Mouse (Mus musculus): ENCODE results near the gene Hnrnpll. TPM values are rescaled to one million over a fixed set of nuclear protein-coding genes. Genes with fewer than 3 reads are reported as not detected.

Gene Hnrnpll
- polyA plus RNA-seq, 1 experiment from 2014 or later = 51.5 TPM

- Histone ChIP-seq H3K36me3 (ENCODE audit: control insufficient read depth, insufficient read depth, low read length) (no peaks in the 10 kb centered on the region), H3K4me1 (ENCODE audit: control insufficient read depth, insufficient read depth, low read length) (peaks cover 6% of the 10 kb centered on the region; the same call in 1 of the 2 replicates), H3K9ac (ENCODE audit: low read depth, low read length) (no peak overlapping the region), H3K27ac (ENCODE audit: low read depth, low read length) (no peak overlapping the region), H3K27me3 (ENCODE audit: control insufficient read depth, insufficient read depth, low read length) (no peaks in the 10 kb centered on the region), H3K4me3 (ENCODE audit: low read depth, low read length) (no peak overlapping the region), H3K9me3 (replicated peaks; ENCODE audit: control insufficient read depth, low read length) (no peaks in the 10 kb centered on the region), H3K4me2 (no peak overlapping the region)
- ATAC-seq (replicated peaks; ENCODE audit: insufficient number of reproducible peaks, low FRiP score, low TSS enrichment) = no peak
- WGBS (ENCODE audit: insufficient replicate concordance) = 68% methylated on average over 3 of the region's 3 CpGs
These were observed 59.7 kb downstream of the Hnrnpll start for GRCm38 (mm10) chr17:80002385-80002852.

- Histone ChIP-seq H3K4me1 (ENCODE audit: control insufficient read depth, insufficient read depth, low read length) (peaks cover 3% of the 10 kb centered on the region; the same call in 1 of the 2 replicates), H3K4me2 (no peak overlapping the region), H3K4me3 (ENCODE audit: low read depth, low read length) (no peak overlapping the region), H3K9me3 (replicated peaks; ENCODE audit: control insufficient read depth, low read length) (no peaks in the 10 kb centered on the region), H3K36me3 (ENCODE audit: control insufficient read depth, insufficient read depth, low read length) (no peaks in the 10 kb centered on the region), H3K27ac (ENCODE audit: low read depth, low read length) (no peak overlapping the region), H3K27me3 (ENCODE audit: control insufficient read depth, insufficient read depth, low read length) (no peaks in the 10 kb centered on the region; the same call in 1 of the 2 replicates), H3K9ac (ENCODE audit: low read depth, low read length) (no peak overlapping the region)
- 84% methylated on average over 14 of the region's 14 CpGs for WGBS (ENCODE audit: insufficient replicate concordance)
- no peak for ATAC-seq (replicated peaks; ENCODE audit: insufficient number of reproducible peaks, low FRiP score, low TSS enrichment)
These were observed 62.5 kb downstream of the Hnrnpll start for GRCm38 (mm10) chr17:79999631-80000030.

- 74% methylated on average over 5 of the region's 5 CpGs for WGBS (ENCODE audit: insufficient replicate concordance)
- Histone ChIP-seq H3K36me3 (ENCODE audit: control insufficient read depth, insufficient read depth, low read length) (no peaks in the 10 kb centered on the region), H3K4me3 (ENCODE audit: low read depth, low read length) (no peak overlapping the region), H3K27me3 (ENCODE audit: control insufficient read depth, insufficient read depth, low read length) (no peaks in the 10 kb centered on the region; the same call in 1 of the 2 replicates), H3K27ac (ENCODE audit: low read depth, low read length) (no peak overlapping the region), H3K4me2 (no peak overlapping the region), H3K4me1 (ENCODE audit: control insufficient read depth, insufficient read depth, low read length) (no peaks in the 10 kb centered on the region), H3K9ac (ENCODE audit: low read depth, low read length) (no peak overlapping the region), H3K9me3 (replicated peaks; ENCODE audit: control insufficient read depth, low read length) (no peaks in the 10 kb centered on the region)
- no peak for ATAC-seq (replicated peaks; ENCODE audit: insufficient number of reproducible peaks, low FRiP score, low TSS enrichment)
These were observed 63.1 kb downstream of the Hnrnpll start for GRCm38 (mm10) chr17:79998986-79999385.

- ATAC-seq (replicated peaks; ENCODE audit: insufficient number of reproducible peaks, low FRiP score, low TSS enrichment) = no peak
- H3K36me3 ChIP-seq (ENCODE audit: control insufficient read depth, insufficient read depth, low read length) = no peaks in the 10 kb centered on the region
- no peak overlapping the region for H3K9ac ChIP-seq (ENCODE audit: low read depth, low read length)
- no peaks in the 10 kb centered on the region for H3K9me3 ChIP-seq (replicated peaks; ENCODE audit: control insufficient read depth, low read length)
- no peak overlapping the region for H3K4me2 ChIP-seq
- no peak overlapping the region for H3K27ac ChIP-seq (ENCODE audit: low read depth, low read length)
- H3K4me3 ChIP-seq (ENCODE audit: low read depth, low read length) = no peak overlapping the region
- 75% methylated on average over 3 of the region's 3 CpGs for WGBS (ENCODE audit: insufficient replicate concordance)
- no peaks in the 10 kb centered on the region; the same call in 1 of the 2 replicates for H3K27me3 ChIP-seq (ENCODE audit: control insufficient read depth, insufficient read depth, low read length)
- H3K4me1 ChIP-seq (ENCODE audit: control insufficient read depth, insufficient read depth, low read length) = peaks cover 2% of the 10 kb centered on the region; the same call in 1 of the 2 replicates
These were observed 66.9 kb downstream of the Hnrnpll start for GRCm38 (mm10) chr17:79995091-79995691.

GRCm38 (mm10) chr17:79992114-79992513, 70.0 kb downstream of the Hnrnpll start:
- ATAC-seq (replicated peaks; ENCODE audit: insufficient number of reproducible peaks, low FRiP score, low TSS enrichment) = no peak
- no peaks in the 10 kb centered on the region for H3K36me3 ChIP-seq (ENCODE audit: control insufficient read depth, insufficient read depth, low read length)

GRCm38 (mm10) chr17:79991166-79991958, 70.8 kb downstream of the Hnrnpll start:
- Histone ChIP-seq H3K4me3 (ENCODE audit: low read depth, low read length) (no peak overlapping the region), H3K9ac (ENCODE audit: low read depth, low read length) (no peak overlapping the region), H3K9me3 (replicated peaks; ENCODE audit: control insufficient read depth, low read length) (no peaks in the 10 kb centered on the region), H3K27ac (ENCODE audit: low read depth, low read length) (no peak overlapping the region), H3K4me2 (no peak overlapping the region), H3K27me3 (ENCODE audit: control insufficient read depth, insufficient read depth, low read length) (no peaks in the 10 kb centered on the region), H3K4me1 (ENCODE audit: control insufficient read depth, insufficient read depth, low read length) (peaks cover 5% of the 10 kb centered on the region), H3K36me3 (ENCODE audit: control insufficient read depth, insufficient read depth, low read length) (no peaks in the 10 kb centered on the region)
- WGBS (ENCODE audit: insufficient replicate concordance) = 74% methylated on average over 12 of the region's 12 CpGs
- ATAC-seq (replicated peaks; ENCODE audit: insufficient number of reproducible peaks, low FRiP score, low TSS enrichment) = no peak

More at GRCm38 (mm10) chr17:79992114-79992513, 70.0 kb downstream of the Hnrnpll start:
- Histone ChIP-seq H3K9ac (ENCODE audit: low read depth, low read length) (no peak overlapping the region), H3K9me3 (replicated peaks; ENCODE audit: control insufficient read depth, low read length) (no peaks in the 10 kb centered on the region), H3K27ac (ENCODE audit: low read depth, low read length) (no peak overlapping the region), H3K4me1 (ENCODE audit: control insufficient read depth, insufficient read depth, low read length) (peaks cover 5% of the 10 kb centered on the region), H3K4me2 (no peak overlapping the region), H3K4me3 (ENCODE audit: low read depth, low read length) (no peak overlapping the region), H3K27me3 (ENCODE audit: control insufficient read depth, insufficient read depth, low read length) (no peaks in the 10 kb centered on the region; the same call in 1 of the 2 replicates)
- 80% methylated on average over 3 of the region's 3 CpGs for WGBS (ENCODE audit: insufficient replicate concordance)

- Histone ChIP-seq H3K9me3 (replicated peaks; ENCODE audit: control insufficient read depth, low read length) (no peaks in the 10 kb centered on the region), H3K9ac (ENCODE audit: low read depth, low read length) (no peak overlapping the region), H3K27me3 (ENCODE audit: control insufficient read depth, insufficient read depth, low read length) (no peaks in the 10 kb centered on the region), H3K4me2 (no peak overlapping the region), H3K36me3 (ENCODE audit: control insufficient read depth, insufficient read depth, low read length) (no peaks in the 10 kb centered on the region), H3K4me1 (ENCODE audit: control insufficient read depth, insufficient read depth, low read length) (peaks cover 5% of the 10 kb centered on the region), H3K27ac (ENCODE audit: low read depth, low read length) (no peak overlapping the region), H3K4me3 (ENCODE audit: low read depth, low read length) (no peak overlapping the region)
- ATAC-seq (replicated peaks; ENCODE audit: insufficient number of reproducible peaks, low FRiP score, low TSS enrichment) = no peak
- 57% methylated on average over 7 of the region's 7 CpGs for WGBS (ENCODE audit: insufficient replicate concordance)
These were observed 72.0 kb downstream of the Hnrnpll start for GRCm38 (mm10) chr17:79990161-79990560.

- H3K36me3 ChIP-seq (ENCODE audit: control insufficient read depth, insufficient read depth, low read length) = no peaks in the 10 kb centered on the region
- H3K4me2 ChIP-seq = no peak overlapping the region
- H3K4me3 ChIP-seq (ENCODE audit: low read depth, low read length) = no peak overlapping the region
- ATAC-seq (replicated peaks; ENCODE audit: insufficient number of reproducible peaks, low FRiP score, low TSS enrichment) = no peak
- peaks cover 4% of the 10 kb centered on the region; the same call in 1 of the 2 replicates for H3K4me1 ChIP-seq (ENCODE audit: control insufficient read depth, insufficient read depth, low read length)
- no peaks in the 10 kb centered on the region for H3K27me3 ChIP-seq (ENCODE audit: control insufficient read depth, insufficient read depth, low read length)
- WGBS (ENCODE audit: insufficient replicate concordance) = 86% methylated on average over 7 of the region's 7 CpGs
- H3K9me3 ChIP-seq (replicated peaks; ENCODE audit: control insufficient read depth, low read length) = no peaks in the 10 kb centered on the region
- H3K27ac ChIP-seq (ENCODE audit: low read depth, low read length) = no peak overlapping the region
- no peak overlapping the region for H3K9ac ChIP-seq (ENCODE audit: low read depth, low read length)
These were observed 77.7 kb downstream of the Hnrnpll start for GRCm38 (mm10) chr17:79984450-79984849.
